16 mouse cellular contexts compared by ENCODE assay signal in the genomic region with DNA sequence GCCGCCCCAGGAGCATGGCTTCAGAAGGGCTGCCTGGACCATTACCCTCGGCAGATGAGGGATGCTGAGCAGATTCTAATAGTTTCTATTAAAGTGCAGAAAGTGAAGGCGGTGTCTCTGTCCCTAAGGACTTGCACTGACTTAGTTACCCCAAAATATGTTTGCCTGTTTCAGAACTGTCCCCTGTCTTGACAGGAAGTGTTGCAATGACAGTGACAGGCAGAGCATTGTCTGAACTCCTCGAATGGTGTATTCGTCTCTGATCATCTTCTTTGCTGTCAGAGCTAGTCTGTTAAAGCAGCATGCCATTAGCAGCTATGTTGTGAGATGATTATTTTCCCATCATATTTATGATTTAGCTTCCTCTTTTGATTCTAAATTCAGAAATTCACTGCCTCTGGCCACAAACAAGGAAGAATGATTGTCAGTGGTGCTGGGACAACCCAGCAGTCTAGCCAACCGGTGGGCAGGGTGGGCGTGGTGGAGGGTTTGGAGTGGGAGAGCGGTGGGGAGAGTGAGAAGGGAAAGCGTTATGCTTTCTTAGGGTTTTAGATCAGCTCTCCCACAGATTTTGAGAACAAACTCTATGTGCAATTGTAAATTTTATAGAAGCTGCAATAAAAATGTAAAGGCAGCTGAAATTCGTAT.
"Had no signal": no experiment of that assay in that cellular context is flagged by ENCODE, and none has a peak within 500 bp of the region (broad histone marks: within the 10 kb centered on the region; RNA-seq: fewer than 3 reads in every experiment).

No protein-coding gene starts in this region.

- DNase-seq: gastrocnemius, postnatal 14 days; gastrocnemius, postnatal 36 days; heart, adult 18-20 months; heart, postnatal 10 days; heart, postnatal 4 days; kidney, adult 11 months; kidney, adult 2 months; kidney, adult 9 months; kidney, postnatal 14 days; kidney, postnatal 36 days; layer of hippocampus, adult 9-11 months; layer of hippocampus, postnatal 36 days; left cerebral cortex, postnatal 4 days; liver, embryonic 13.5 days had no signal

- ATAC-seq: hindbrain, postnatal 0 days; intestine, embryonic 16.5 days had no signal
